Mouse (Mus musculus) cerebellum, adult 2 months (tissue): ENCODE data around the gene Hoxa5. TPM values are rescaled to one million over a fixed set of nuclear protein-coding genes. Genes with fewer than 3 reads are reported as not detected.

Experiments
- DNase-seq, 2 experiments: peaks; one replicate each; pipeline ENCODE4 v3.0.0; 2021
- H3K27ac ChIP-seq: fragments of 200-500 bp; 2 replicates; pipeline ENCODE4 v1.5.1; 2012; ENCODE audit warnings: low read length, control low read depth, inconsistent platforms; ENCODE audit not compliant: insufficient read depth
- H3K27me3 ChIP-seq: fragments of 200-500 bp; 2 replicates; pipeline ENCODE4 v1.6.1; 2012; ENCODE audit warnings: inconsistent platforms, mild to moderate bottlenecking, low read length, moderate library complexity; ENCODE audit not compliant: control insufficient read depth, insufficient read depth
- H3K4me1 ChIP-seq: fragments of 200-500 bp; 2 replicates; pipeline ENCODE4 v1.6.1; 2011; ENCODE audit warnings: low read length; ENCODE audit not compliant: control insufficient read depth, insufficient read depth
- H3K4me3 ChIP-seq: fragments of 200-500 bp; replicated peaks from 2 replicates; pipeline ENCODE3; 2011; ENCODE audit warnings: mild to moderate bottlenecking, low read depth, low read length, control low read depth; ENCODE audit not compliant: insufficient read depth
- CTCF ChIP-seq: fragments of 200-500 bp; IDR thresholded peaks from 2 replicates; pipeline ENCODE4 v1.5.1; 2011; ENCODE audit warnings: low read depth, mild to moderate bottlenecking, control low read depth, low read length, moderate library complexity, borderline replicate concordance; ENCODE audit not compliant: insufficient read depth
- POLR2A ChIP-seq: fragments of 200-500 bp; IDR thresholded peaks from 2 replicates; pipeline ENCODE4 v1.6.1; 2011; ENCODE audit warnings: low read length, control low read depth, borderline replicate concordance; ENCODE audit not compliant: insufficient read depth
- WGBS: fragments of 180-500 bp; shearing (Covaris S2); methylation state at CpG from one replicate; pipeline ENCODE4 v1.1.7; 2018; 5-methylcytosine and 5-hydroxymethylcytosine counted together
- polyA plus RNA-seq: library from polyadenylated mRNA; depleted of rRNA; stranded (reverse); fragments of >200 nt; gene quantifications from 2 replicates; pipeline ENCODE4 v1.2.3, GENCODE M21; 2012

The Hoxa5 gene
- polyA plus RNA-seq, 1 experiment, result 4.6 TPM

DNA sequence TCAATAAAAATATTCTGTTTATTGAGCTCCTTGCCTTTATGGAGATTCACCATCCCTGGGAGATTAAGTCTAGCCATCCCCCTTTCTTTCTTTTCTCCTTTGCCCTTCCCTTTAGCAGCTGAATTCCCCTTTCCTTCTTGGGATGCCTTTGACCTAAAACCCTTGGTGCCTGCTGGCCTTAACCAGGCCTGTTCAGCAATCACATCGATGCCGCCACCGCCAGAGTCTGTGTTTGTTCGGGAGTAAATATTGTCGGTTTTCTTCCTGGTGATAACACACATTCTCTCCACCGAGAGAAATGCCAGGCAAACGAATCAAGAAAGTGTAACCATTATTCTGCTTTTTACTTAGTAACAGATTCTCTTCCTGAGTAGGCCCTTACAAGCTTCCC, 33.8 kb upstream of the Hoxa5 start:
- DNase-seq, result peak in 1 of 2 experiments; percentile 1
- TF ChIP-seq POLR2A, result no peak
- no peak for TF ChIP-seq CTCF
- Histone ChIP-seq H3K4me3 (no peak overlapping the region), H3K4me1 (no peaks in the 10 kb centered on the region), H3K27me3 (peaks cover 16% of the 10 kb centered on the region; the same call in 1 of the 2 replicates), H3K27ac (no peak overlapping the region)
- 7% methylated on average over 7 of the region's 7 CpGs for WGBS

DNA sequence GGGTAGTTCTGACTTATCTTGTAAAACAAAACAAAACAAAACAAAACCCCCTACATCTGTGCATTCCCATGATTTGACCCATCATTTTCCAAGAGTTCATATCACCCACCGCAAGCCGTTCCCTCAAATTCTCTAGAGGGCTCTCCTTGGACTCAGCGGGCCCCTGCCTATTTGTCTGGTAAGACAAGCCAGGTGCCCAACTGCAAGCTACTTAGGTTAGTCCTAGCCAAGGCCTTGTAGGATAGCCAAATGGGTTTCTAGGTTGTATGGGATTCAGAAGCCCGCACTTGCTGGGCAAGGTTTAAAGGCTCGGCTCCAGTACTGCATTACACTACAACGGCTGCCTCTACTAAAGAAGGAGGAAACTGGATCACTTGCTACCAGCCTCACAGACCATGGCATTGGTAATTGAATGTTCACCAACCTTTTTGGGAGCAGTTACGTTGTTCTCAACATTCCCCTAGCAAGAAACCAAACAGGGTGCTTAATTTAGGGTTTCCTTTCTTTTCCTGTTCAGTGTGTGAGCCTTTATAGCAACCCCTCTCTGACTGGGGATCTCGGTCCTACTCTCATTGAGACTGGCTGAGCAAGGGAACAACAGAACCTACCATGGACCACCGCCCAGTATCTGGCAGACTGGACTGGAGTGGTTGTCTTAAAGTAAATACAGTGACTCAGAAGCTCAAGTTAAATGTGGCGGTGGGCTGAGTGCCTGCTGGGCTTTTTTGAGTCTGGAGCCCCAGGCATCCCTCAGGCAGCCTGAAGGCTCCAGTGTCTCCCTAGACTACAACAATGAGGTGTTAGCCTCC, 33.2 kb upstream of the Hoxa5 start:
- Histone ChIP-seq H3K27me3 (peaks cover 14% of the 10 kb centered on the region; the same call in 1 of the 2 replicates), H3K4me3 (no peak overlapping the region), H3K27ac (no peak overlapping the region), H3K4me1 (no peaks in the 10 kb centered on the region)
- DNase-seq, result peak in 1 of 2 experiments; percentile 2
- no peak for TF ChIP-seq POLR2A
- TF ChIP-seq CTCF, result no peak
- WGBS, result 13% methylated on average over 10 of the region's 10 CpGs

DNA sequence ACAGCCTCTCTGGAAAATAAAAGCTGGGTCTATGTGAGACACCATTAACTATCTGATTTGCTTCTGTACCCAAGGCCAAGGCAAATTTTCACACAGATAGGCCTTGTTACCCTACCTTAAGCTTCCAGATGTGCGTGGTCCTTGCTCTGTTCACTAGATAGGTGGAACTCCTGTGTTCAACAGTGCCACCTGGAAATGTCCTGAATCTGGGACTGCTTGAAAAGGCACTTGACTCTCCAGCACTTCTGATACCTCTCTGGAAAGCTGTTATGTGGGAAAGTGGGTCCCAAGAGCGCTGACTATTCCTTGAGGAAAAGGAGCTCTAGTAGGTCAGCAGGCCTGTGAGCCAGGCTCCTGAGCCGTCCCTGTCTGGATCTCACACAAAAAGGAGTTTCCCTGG, 32.4 kb upstream of the Hoxa5 start:
- peak in 1 of 2 experiments; percentile 3 for DNase-seq
- no peaks in the 10 kb centered on the region for H3K4me1 ChIP-seq
- no peak overlapping the region for H3K4me3 ChIP-seq
- TF ChIP-seq CTCF, result no peak
- TF ChIP-seq POLR2A, result no peak
- no peak overlapping the region for H3K27ac ChIP-seq
- H3K27me3 ChIP-seq, result peaks cover 17% of the 10 kb centered on the region; the same call in 1 of the 2 replicates
- 12% methylated on average over 3 of the region's 3 CpGs for WGBS

DNA sequence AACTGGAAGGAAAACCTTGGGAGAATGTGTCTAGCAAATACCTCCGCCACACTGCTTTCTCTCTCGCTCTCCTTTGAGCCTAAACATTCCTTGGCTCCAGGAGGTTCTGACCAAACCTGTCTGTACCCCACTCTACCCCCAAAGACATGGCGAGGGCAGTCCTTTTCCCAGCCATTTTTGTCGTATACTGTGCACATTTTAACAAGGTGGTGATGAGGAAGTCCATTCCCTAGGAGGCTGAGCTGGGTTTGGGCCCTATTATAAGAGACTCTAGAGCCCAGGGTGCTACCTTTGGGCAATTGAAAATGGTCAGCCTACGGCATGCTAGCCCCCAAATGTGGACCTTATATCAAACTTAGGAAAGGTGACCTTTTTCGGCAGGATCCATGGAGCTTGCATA, 31.5 kb upstream of the Hoxa5 start:
- peak in 1 of 2 experiments; percentile 0 for DNase-seq
- WGBS, result 23% methylated on average over 6 of the region's 6 CpGs
- Histone ChIP-seq H3K27ac (no peak overlapping the region), H3K4me3 (no peak overlapping the region), H3K27me3 (peaks cover 18% of the 10 kb centered on the region; the same call in 1 of the 2 replicates), H3K4me1 (no peaks in the 10 kb centered on the region)
- TF ChIP-seq POLR2A (no peak), CTCF (no peak)

DNA sequence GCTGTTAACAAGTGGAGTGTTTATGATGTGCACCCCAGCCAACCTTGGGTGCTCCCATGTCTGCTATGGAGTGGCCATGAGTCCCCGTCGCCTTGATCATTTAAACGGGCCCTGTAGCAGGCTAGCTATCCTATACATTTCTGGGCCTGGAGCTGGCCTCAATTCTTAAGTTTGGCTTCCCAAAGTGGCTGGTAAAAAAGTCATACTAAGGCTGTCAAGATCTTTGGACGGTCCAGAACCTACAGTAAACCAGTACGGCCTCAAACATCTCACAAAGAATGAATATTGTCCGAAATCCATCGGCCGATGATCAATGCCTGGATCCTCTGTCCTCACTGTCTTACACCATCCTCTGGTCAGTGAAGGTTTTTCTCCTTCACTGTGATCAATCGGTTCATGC, 30.9 kb upstream of the Hoxa5 start:
- TF ChIP-seq POLR2A (no peak), CTCF (no peak)
- Histone ChIP-seq H3K4me1 (no peaks in the 10 kb centered on the region), H3K27ac (no peak overlapping the region), H3K4me3 (no peak overlapping the region), H3K27me3 (peaks cover 19% of the 10 kb centered on the region; the same call in 1 of the 2 replicates)
- WGBS, result 26% methylated on average over 9 of the region's 9 CpGs
- peak in 1 of 2 experiments; percentile 1 for DNase-seq

DNA sequence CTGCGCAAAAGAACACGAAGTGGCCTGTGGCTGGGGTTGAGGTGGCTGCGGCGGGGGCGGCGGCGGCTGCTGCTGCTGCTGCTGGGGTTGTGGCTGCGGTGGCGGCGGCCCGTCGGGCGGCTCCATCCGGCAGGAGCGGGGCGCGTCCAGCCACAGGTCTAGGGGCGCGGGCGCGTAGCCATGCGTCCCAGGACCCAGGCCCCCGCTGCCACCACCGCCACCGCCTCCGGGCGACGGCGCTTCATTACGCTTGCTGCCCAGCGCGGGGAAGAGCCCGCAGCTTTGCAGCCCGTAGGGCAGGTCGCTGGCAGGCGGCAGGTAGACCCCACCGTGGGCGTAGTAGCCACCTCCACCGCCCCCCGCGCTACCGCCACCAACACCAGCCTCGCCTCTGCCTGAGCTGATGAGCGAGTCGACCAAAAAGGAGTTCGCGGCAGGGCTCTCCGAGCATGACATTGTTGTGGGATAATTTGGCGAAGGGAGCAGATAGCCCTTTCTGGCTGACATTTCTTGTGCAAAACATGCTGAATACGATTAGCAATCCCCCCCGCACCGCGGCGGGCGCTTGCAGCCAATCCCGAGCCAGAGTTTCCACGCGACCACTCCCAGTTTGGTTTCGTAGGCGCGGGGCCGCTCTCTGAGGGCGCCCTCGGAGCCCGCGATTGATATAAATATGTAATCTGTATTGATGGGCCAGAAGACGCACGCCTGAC, 30.2 kb upstream of the Hoxa5 start:
- TF ChIP-seq CTCF (no peak), POLR2A (no peak)
- DNase-seq, result peak in 1 of 2 experiments; percentile 4
- Histone ChIP-seq H3K4me3 (no peak overlapping the region), H3K27ac (no peak overlapping the region), H3K4me1 (no peaks in the 10 kb centered on the region), H3K27me3 (peaks cover 15% of the 10 kb centered on the region; the same call in 1 of the 2 replicates)
- WGBS, result 3% methylated on average over 64 of the region's 68 CpGs

DNA sequence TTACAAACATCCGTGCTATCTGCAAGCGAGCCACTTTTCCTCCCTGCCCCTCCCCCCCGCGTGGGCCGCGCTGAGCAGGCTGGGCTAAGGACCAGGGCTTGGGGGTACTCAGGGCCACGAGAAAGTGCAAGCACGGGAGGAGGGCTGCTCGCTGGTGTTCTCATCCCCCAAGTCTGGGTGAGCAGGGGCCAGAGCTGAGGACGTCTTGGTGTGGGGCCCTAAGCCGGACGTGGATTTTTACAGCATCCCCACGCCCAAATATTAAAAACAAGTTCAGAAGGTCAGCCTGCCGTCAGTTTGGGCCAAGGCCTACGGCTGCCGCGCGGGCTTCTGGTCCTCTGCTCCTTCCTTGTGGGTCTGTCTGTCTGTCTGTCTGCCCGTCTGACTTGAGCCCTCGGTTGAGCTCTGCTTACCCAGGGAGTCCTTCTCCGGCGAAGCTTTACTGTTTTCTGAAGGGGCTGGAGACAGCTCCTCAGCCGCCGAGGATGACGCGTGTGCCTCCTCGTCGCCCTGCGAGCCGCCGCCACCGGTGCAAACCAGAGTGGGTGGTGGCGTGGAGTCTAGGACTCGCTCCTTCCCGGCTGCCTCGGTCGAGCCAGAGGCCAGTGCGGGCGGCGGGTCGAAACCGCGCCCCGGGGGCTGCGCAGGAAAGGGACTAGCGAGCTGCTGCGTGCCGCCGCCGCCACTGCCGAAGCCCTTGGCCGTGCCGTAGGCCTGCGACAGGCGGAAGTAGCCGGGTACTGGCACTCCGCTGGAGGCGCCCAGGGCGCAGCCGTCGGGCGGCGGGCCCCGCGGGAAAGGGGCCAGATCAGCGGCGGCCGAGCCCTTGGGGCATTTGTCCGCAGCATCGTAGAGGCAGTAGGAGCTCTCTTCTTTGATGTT, 29.4 kb upstream of the Hoxa5 start:
- H3K4me3 ChIP-seq, result no peak overlapping the region
- peaks cover 15% of the 10 kb centered on the region; the same call in 1 of the 2 replicates for H3K27me3 ChIP-seq
- no peak overlapping the region for H3K27ac ChIP-seq
- no peak for TF ChIP-seq POLR2A
- TF ChIP-seq CTCF, result no peak
- WGBS, result 1% methylated on average over 70 of the region's 70 CpGs
- no peaks in the 10 kb centered on the region for H3K4me1 ChIP-seq
- peak in 1 of 2 experiments; percentile 6 for DNase-seq
